8 mouse cellular contexts compared by ENCODE assay signal in the genomic region with DNA sequence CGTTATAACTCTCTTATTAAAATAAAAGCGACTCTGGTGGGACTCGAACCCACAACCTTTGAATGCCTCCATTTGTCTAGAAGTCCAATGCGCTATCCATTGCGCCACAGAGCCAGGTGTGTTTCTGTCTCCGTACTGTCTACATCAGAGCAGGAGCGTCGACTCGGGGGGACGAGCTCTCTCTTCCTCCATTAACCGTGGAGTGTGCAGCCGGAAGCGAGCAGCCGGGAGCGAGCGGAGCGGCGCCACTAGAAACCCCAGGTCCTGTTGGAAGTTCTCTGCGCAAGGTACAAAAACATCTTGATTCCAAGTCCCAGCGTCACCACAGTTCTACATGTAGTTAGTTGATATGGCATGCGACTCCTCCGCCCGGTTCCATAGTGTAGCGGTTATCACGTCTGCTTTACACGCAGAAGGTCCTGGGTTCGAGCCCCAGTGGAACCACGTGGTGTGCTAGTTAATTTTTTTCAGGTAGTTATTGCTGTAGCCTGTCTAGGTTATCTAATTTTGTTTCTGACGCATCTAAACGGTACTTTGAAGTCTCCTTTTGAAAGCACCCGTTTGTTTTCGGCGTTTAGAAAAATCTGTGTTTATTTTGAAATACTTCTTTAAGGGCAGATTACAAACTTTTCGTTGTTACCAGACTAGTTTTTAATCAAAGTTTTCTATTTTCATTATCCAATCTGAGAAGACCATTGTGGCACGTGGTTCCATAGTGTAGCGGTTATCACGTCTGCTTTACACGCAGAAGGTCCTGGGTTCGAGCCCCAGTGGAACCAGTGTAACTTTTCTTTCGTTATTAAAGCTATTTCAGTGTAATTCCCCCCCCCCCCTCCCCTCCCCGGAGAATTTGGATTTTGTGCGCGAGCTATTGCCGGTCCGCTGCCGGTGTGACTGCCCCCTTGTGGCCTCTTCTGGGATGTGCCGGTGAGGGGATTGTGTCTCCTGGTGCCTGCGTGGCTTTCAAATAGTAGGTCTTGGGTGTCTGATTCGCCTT. TPM values are rescaled to one million over a fixed set of nuclear protein-coding genes. Genes with fewer than 3 reads are reported as not detected.
DNase-seq lines count a peak whose midpoint lies in the region; ATAC-seq and TF ChIP-seq lines count a peak whose summit lies in the region.

No protein-coding gene starts in this region.

- peak overlapping the region; percentile 82 for H3K4me2 ChIP-seq in intestine, postnatal 0 days (replicated peaks; ENCODE audit: low read depth)

- intact Hi-C loops in left cerebral cortex, postnatal 36 days (cut with DNase I), result loop anchor here (5.0 kb wide), 1 partner anchor 785 kb away; the partner anchor contains the start of genes Lpxn and Zfp91

- DNase-seq in adrenal gland, postnatal 14 days, result peak; percentile 94
- DNase-seq in embryonic facial prominence, embryonic 10.5 days (ENCODE audit: low spot score), result peak; percentile 96
- DNase-seq in left cerebral cortex, postnatal 36 days (ENCODE audit: low spot score in 2 of 2), result peak; percentile 85 to 88
- peak; percentile 94 for DNase-seq in midbrain, embryonic 10.5 days (ENCODE audit: low spot score)
- peak; percentile 80 to 83 for DNase-seq in right cerebral cortex, postnatal 36 days (ENCODE audit: low spot score in 2 of 2)
- peak; percentile 82 to 92 for DNase-seq in urinary bladder, postnatal 4 days (ENCODE audit: low spot score in 2 of 2)

- peaks cover 22% of the 10 kb centered on the region for H3K4me1 ChIP-seq in embryonic facial prominence, embryonic 10.5 days
- no peaks in the 10 kb centered on the region for H3K4me1 ChIP-seq in intestine, postnatal 0 days (replicated peaks; ENCODE audit: control insufficient read depth, insufficient read depth, low read length)
- H3K4me1 ChIP-seq in midbrain, embryonic 10.5 days, result peaks cover 22% of the 10 kb centered on the region

- H3K9me3 ChIP-seq in embryonic facial prominence, embryonic 10.5 days, result no peaks in the 10 kb centered on the region
- H3K9me3 ChIP-seq in intestine, postnatal 0 days (ENCODE audit: control insufficient read depth), result no peaks in the 10 kb centered on the region
- H3K9me3 ChIP-seq in midbrain, embryonic 10.5 days (replicated peaks), result no peaks in the 10 kb centered on the region

- H3K4me3 ChIP-seq in embryonic facial prominence, embryonic 10.5 days, result peak overlapping the region; percentile 69
- peak overlapping the region; percentile 56 for H3K4me3 ChIP-seq in intestine, postnatal 0 days (ENCODE audit: low read depth, low read length)
- H3K4me3 ChIP-seq in midbrain, embryonic 10.5 days, result peak overlapping the region; percentile 66

- H3K9ac ChIP-seq in intestine, postnatal 0 days (ENCODE audit: low read depth, low read length), result peak overlapping the region; percentile 58

- no peaks in the 10 kb centered on the region for H3K27me3 ChIP-seq in embryonic facial prominence, embryonic 10.5 days (replicated peaks; ENCODE audit: low read depth, poor library complexity, severe bottlenecking)
- H3K27me3 ChIP-seq in intestine, postnatal 0 days (replicated peaks; ENCODE audit: control insufficient read depth, insufficient read depth, low read length), result no peaks in the 10 kb centered on the region
- no peaks in the 10 kb centered on the region; the same call in 1 of the 2 replicates for H3K27me3 ChIP-seq in midbrain, embryonic 10.5 days (ENCODE audit: low read depth, poor library complexity, severe bottlenecking)

- no peaks in the 10 kb centered on the region for H3K36me3 ChIP-seq in embryonic facial prominence, embryonic 10.5 days (replicated peaks)
- H3K36me3 ChIP-seq in intestine, postnatal 0 days (ENCODE audit: control insufficient read depth, insufficient read depth), result no peaks in the 10 kb centered on the region
- no peaks in the 10 kb centered on the region for H3K36me3 ChIP-seq in midbrain, embryonic 10.5 days

- peak; percentile 43 for ATAC-seq in granulocyte monocyte progenitor cell, adult 5-6 weeks (replicated peaks; ENCODE audit: poor library complexity, severe bottlenecking)
- peak; percentile 72 for ATAC-seq in intestine, postnatal 0 days

- peak; percentile 81 for TF ChIP-seq CTCF in intestine, postnatal 0 days (IDR thresholded peaks at IDR 0.05; ENCODE audit: low read depth)

- H3K27ac ChIP-seq in embryonic facial prominence, embryonic 10.5 days (replicated peaks), result peak overlapping the region; percentile 93
- peak overlapping the region; percentile 93 for H3K27ac ChIP-seq in intestine, postnatal 0 days (ENCODE audit: low read depth, low read length)
- H3K27ac ChIP-seq in midbrain, embryonic 10.5 days (replicated peaks), result peak overlapping the region; percentile 93

- under 1% methylated on average over 49 of the region's 49 CpGs for WGBS in embryonic facial prominence, embryonic 10.5 days
- WGBS in intestine, postnatal 0 days, result under 1% methylated on average over 49 of the region's 49 CpGs
- WGBS in midbrain, embryonic 10.5 days, result under 1% methylated on average over 49 of the region's 49 CpGs

RNA-seq across cellular contexts. Expression of gene Olfr1423, which starts 29.3 kb away (rescaled TPM):
- not detected in 2 replicates for total RNA-seq in adrenal gland, postnatal 14 days (2021)
- 0.04 and 0.09 TPM in 2 replicates for polyA plus RNA-seq in embryonic facial prominence, embryonic 10.5 days (2016; fragmentation: Nextera tagmentation; extraction: Ambion mirVana)
- total RNA-seq in granulocyte monocyte progenitor cell, adult 5-6 weeks (2014; fragmentation: Nextera tagmentation), result not detected in 2 replicates
- total RNA-seq in granulocyte monocyte progenitor cell, adult 5-6 weeks (2017), result not detected in 2 replicates
- polyA plus RNA-seq in intestine, postnatal 0 days (2015; fragmentation: Nextera tagmentation; extraction: Ambion mirVana), result not detected in 2 replicates
- total RNA-seq in left cerebral cortex, postnatal 36 days (2021), result not detected
- polyA plus RNA-seq in midbrain, embryonic 10.5 days (2016; fragmentation: Nextera tagmentation; extraction: Ambion mirVana), result 0.02 TPM in 1 of 2 replicates, not detected in the other

RNA-seq across cellular contexts. Expression of gene Osbp, which starts 46.1 kb away (rescaled TPM):
- 63.9 and 65.6 TPM in 2 replicates for total RNA-seq in adrenal gland, postnatal 14 days (2021)
- polyA plus RNA-seq in embryonic facial prominence, embryonic 10.5 days (2016; fragmentation: Nextera tagmentation; extraction: Ambion mirVana), result 2.8 and 3.5 TPM in 2 replicates
- 39.1 and 46.5 TPM in 2 replicates for total RNA-seq in granulocyte monocyte progenitor cell, adult 5-6 weeks (2014; fragmentation: Nextera tagmentation)
- total RNA-seq in granulocyte monocyte progenitor cell, adult 5-6 weeks (2017), result 35.2 and 42.3 TPM in 2 replicates
- 6.2 and 6.9 TPM in 2 replicates for polyA plus RNA-seq in intestine, postnatal 0 days (2015; fragmentation: Nextera tagmentation; extraction: Ambion mirVana)
- 10 to 100 TPM; 55.5 to 59.1 TPM for total RNA-seq in left cerebral cortex, postnatal 36 days (2021)
- polyA plus RNA-seq in midbrain, embryonic 10.5 days (2016; fragmentation: Nextera tagmentation; extraction: Ambion mirVana), result 2.7 and 2.9 TPM in 2 replicates

RNA-seq across cellular contexts. Expression of gene Olfr1424, which starts 50.6 kb away (rescaled TPM):
- total RNA-seq in adrenal gland, postnatal 14 days (2021), result not detected in 2 replicates
- not detected in 2 replicates for polyA plus RNA-seq in embryonic facial prominence, embryonic 10.5 days (2016; fragmentation: Nextera tagmentation; extraction: Ambion mirVana)
- total RNA-seq in granulocyte monocyte progenitor cell, adult 5-6 weeks (2014; fragmentation: Nextera tagmentation), result not detected in 2 replicates
- total RNA-seq in granulocyte monocyte progenitor cell, adult 5-6 weeks (2017), result not detected in 2 replicates
- not detected in 2 replicates for polyA plus RNA-seq in intestine, postnatal 0 days (2015; fragmentation: Nextera tagmentation; extraction: Ambion mirVana)
- total RNA-seq in left cerebral cortex, postnatal 36 days (2021), result not detected
- polyA plus RNA-seq in midbrain, embryonic 10.5 days (2016; fragmentation: Nextera tagmentation; extraction: Ambion mirVana), result not detected in 2 replicates

Comparison
In these comparisons a context has a peak if more than half of its experiments do, and no peak if none do; other contexts are left out.
1. Peak in every context shown above with its lines: DNase-seq, ATAC-seq, H3K4me3 ChIP-seq and H3K27ac ChIP-seq.